Mouse (Mus musculus) kidney, adult 2 months (tissue): ENCODE measurements around the gene Slc9c1. TPM values are rescaled to one million over a fixed set of nuclear protein-coding genes. Genes with fewer than 3 reads are reported as not detected.

Source experiments
- DNase-seq: peaks from one replicate; pipeline ENCODE4 v3.0.0; 2021
- H3K27ac ChIP-seq: fragments of 200-500 bp; 2 replicates; pipeline ENCODE4 v1.5.1; 2012; ENCODE audit warnings: low read depth, low read length, control low read depth, inconsistent platforms; ENCODE audit not compliant: insufficient read depth
- H3K27me3 ChIP-seq: fragments of 200-500 bp; replicated peaks from 2 replicates; pipeline ENCODE4 v1.6.1; 2012; ENCODE audit warnings: mild to moderate bottlenecking, moderate library complexity, low read length, inconsistent platforms; ENCODE audit not compliant: control insufficient read depth, insufficient read depth
- H3K36me3 ChIP-seq: fragments of 200-500 bp; 2 replicates; pipeline ENCODE4 v1.6.1; 2012; ENCODE audit warnings: mild to moderate bottlenecking, moderate library complexity, low read length, inconsistent platforms; ENCODE audit not compliant: control insufficient read depth, insufficient read depth
- H3K4me1 ChIP-seq: fragments of 200-500 bp; 2 replicates; pipeline ENCODE4 v1.6.1; 2011; ENCODE audit warnings: low read length; ENCODE audit not compliant: control insufficient read depth, insufficient read depth
- H3K4me3 ChIP-seq: fragments of 200-500 bp; 2 replicates; pipeline ENCODE4 v1.5.1; 2011; ENCODE audit warnings: mild to moderate bottlenecking, low read depth, low read length, control low read depth; ENCODE audit not compliant: insufficient read depth
- CTCF ChIP-seq: fragments of 200-500 bp; conservative IDR thresholded peaks from 2 replicates; pipeline ENCODE4 v1.5.1; 2011; ENCODE audit warnings: low read depth, mild to moderate bottlenecking, control low read depth, low read length, moderate library complexity, mixed read lengths; ENCODE audit not compliant: insufficient read depth, insufficient read length
- POLR2A ChIP-seq: fragments of 200-500 bp; IDR thresholded peaks from one replicate; pipeline ENCODE4 v1.6.1; 2011; ENCODE audit warnings: low read depth, low read length, control low read depth
- WGBS: fragments of 180-500 bp; shearing (Covaris S2); methylation state at CpG from one replicate; pipeline ENCODE4 v1.1.7; 2018; 5-methylcytosine and 5-hydroxymethylcytosine counted together
- polyA plus RNA-seq: library from polyadenylated mRNA; depleted of rRNA; stranded (reverse); fragments of >200 nt; gene quantifications from 2 replicates; pipeline ENCODE4 v1.2.3, GENCODE M21; 2012

The Slc9c1 gene
- polyA plus RNA-seq, 1 experiment, result not detected

DNA sequence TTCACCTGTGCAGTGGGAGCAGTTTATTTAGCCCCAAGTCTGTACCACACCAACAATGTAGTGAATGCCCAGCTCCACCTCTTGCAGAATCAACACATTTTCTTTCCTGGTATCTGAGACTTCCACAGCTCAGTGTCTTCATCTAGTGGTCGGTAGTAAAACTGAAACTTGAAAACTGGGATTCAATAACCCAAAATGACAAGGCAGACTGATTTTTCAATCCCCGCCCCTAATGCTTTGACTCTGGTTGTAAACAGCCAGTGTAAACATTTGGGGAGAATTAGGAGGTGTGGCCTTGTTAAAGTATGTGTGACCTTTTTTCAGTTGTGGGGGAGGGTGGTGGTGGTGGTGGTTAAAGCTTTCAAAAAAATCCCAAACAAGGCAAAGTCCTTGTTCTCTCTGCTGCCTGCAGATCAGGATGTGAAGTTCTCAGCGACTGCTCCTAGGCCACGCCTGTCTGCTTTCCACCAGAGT is 73.4 kb downstream of the Slc9c1 start:
- Histone ChIP-seq H3K4me3 (no peak overlapping the region), H3K27me3 (no peaks in the 10 kb centered on the region), H3K27ac (peak overlapping the region; percentile 51; the same call in 1 of the 2 replicates), H3K36me3 (no peaks in the 10 kb centered on the region), H3K4me1 (peaks cover 2% of the 10 kb centered on the region; the same call in 1 of the 2 replicates)
- DNase-seq, result peak; percentile 59
- 14% methylated on average over 4 of the region's 4 CpGs for WGBS
- peak; percentile 35; the same call in 1 of the 2 replicates for TF ChIP-seq CTCF
- TF ChIP-seq POLR2A, result no peak

DNA sequence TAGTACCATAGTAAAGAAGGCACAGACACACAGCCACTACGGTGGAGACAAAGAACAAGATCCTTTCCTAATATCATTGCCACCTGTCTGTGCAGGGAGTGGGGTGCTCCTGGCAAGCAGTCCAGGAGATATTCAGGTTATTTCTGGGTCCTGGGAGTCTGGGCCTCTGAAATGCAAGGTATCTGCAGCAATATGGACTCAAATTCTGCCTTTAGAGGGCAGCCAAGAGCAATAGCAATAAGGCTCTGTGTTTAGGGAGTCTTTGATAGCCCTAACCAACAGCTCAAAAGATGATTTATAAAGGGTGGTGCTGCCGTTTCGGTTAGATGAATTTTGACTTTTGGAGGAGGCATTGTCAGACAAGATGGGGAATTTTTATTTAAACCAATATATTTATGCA is 74.2 kb downstream of the Slc9c1 start:
- WGBS, result 49% methylated on average over 3 of the region's 3 CpGs

DNA sequence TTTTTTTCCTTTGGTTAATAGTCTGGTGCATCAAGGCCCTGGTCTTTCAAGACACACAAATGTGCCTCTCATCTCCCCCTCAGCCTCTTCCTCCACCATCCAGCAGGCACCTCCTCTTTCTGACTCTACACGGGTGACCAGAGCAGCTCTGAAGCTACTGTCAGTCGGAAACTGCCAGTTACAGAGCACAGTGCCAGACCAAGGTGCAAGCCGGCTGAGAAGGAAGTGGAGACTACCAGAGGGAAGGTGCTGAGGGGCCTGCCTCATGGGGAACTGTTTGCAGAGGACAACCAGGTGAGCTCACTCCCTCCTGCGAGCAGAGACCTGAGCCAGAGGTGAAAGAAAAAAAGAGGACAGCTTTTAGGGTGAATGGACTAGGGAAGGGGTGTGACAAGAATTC is 75.2 kb downstream of the Slc9c1 start, which contains the start of gene Gcsam:
Gene Gcsam (plus strand): TSS at position 114 of the 400 bp plus-strand sequence.
- Histone ChIP-seq H3K4me1 (peaks cover 2% of the 10 kb centered on the region; the same call in 1 of the 2 replicates), H3K27me3 (no peaks in the 10 kb centered on the region), H3K27ac (no peak within 1 kb of the TSS), H3K4me3 (no peak within 1 kb of the TSS), H3K36me3 (no peaks in the 10 kb centered on the region)
- 71% methylated on average over 4 of the region's 4 CpGs for WGBS
- DNase-seq, result no peak
- no peak for TF ChIP-seq CTCF

More for the DNA sequence above, 74.2 kb downstream of the Slc9c1 start:
- no peaks in the 10 kb centered on the region for H3K36me3 ChIP-seq
- peak; percentile 52 for DNase-seq
- peak; percentile 36 for TF ChIP-seq CTCF
- TF ChIP-seq POLR2A, result no peak
- H3K4me3 ChIP-seq, result no peak overlapping the region
- H3K27ac ChIP-seq, result no peak overlapping the region
- H3K4me1 ChIP-seq, result peaks cover 2% of the 10 kb centered on the region; the same call in 1 of the 2 replicates
- H3K27me3 ChIP-seq, result no peaks in the 10 kb centered on the region

DNA sequence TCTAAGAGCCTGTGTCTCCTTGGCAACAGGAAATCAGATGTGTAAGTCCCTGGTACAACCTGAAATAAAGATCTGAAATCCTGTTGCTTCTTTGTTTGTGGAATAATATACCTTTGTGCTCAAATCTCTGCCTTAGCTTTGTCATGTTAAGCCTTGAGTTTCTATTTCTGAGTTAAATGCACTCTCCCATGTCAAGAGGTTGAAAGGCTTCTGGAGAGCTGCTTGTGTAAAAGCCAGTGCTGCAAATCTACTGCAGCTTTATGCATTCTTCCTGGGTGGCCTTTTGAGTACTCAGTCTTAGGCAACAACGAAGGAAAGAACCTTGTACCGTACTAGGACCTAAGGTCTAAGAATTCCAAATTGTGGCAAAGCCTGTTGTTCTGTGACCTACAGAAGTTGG is 78.1 kb downstream of the Slc9c1 start:
- 55% methylated on average over 2 of the region's 2 CpGs for WGBS
- DNase-seq, result no peak
- no peak overlapping the region for H3K4me3 ChIP-seq
- H3K27me3 ChIP-seq, result no peaks in the 10 kb centered on the region
- H3K4me1 ChIP-seq, result peaks cover 2% of the 10 kb centered on the region; the same call in 1 of the 2 replicates
- H3K27ac ChIP-seq, result no peak overlapping the region
- no peak for TF ChIP-seq POLR2A
- TF ChIP-seq CTCF, result no peak
- H3K36me3 ChIP-seq, result no peaks in the 10 kb centered on the region

DNA sequence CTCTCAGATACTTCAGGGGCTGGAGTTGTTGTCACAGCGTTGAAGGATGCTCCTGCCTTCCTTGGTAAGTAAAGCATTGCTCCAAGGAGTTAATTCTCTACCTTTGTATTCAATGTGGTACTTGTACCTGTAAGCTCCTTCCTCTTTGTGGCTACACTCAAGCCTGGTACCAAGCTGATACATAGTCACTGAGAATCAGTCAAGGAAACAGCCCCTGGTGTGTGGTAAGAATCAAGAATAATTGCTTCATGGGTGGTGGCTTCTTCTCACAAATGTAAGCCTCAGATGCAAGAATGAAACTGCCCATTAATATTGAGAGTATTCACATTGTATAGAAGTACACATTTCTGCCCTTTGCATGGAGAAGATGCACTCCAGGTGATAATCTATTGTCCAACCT is 80.8 kb downstream of the Slc9c1 start:
- Histone ChIP-seq H3K27me3 (no peaks in the 10 kb centered on the region), H3K4me1 (no peaks in the 10 kb centered on the region), H3K27ac (no peak overlapping the region), H3K4me3 (no peak overlapping the region), H3K36me3 (no peaks in the 10 kb centered on the region)
- no peak for TF ChIP-seq POLR2A
- TF ChIP-seq CTCF, result no peak
- WGBS, result 91% methylated on average over 1 of the region's 1 CpGs
- DNase-seq, result no peak

DNA sequence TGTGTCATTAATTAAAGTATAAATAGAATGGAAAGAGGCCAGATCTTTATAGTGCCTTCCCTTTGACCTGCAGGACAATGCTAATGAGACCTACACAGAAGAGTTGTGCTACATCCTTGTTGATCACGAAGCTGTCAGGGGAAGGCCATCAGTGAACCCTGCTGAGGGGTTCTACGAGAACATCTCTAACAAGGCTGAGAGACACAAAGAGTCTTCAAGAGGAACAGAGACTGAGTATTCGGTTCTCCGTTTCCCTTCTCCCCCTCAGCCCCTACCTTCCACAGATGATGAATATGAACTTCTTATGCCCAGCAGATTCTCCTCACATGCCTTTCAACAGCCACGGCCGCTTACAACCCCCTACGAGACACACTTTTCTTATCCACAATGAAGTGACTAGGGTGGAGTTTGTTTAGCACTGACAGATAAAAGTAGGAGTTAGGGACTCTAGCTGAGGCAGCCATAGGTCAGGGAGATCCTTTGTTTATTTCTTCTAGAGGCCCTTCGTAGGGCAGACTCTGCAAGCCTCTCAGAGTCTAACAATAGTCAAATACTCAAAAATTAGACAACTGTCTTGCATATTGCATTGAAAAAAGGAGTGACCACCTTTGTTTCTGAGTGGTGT is 84.8 kb downstream of the Slc9c1 start:
- Histone ChIP-seq H3K27ac (no peak overlapping the region), H3K4me1 (no peaks in the 10 kb centered on the region), H3K4me3 (no peak overlapping the region), H3K27me3 (no peaks in the 10 kb centered on the region), H3K36me3 (no peaks in the 10 kb centered on the region)
- 86% methylated on average over 8 of the region's 8 CpGs for WGBS
- TF ChIP-seq CTCF (no peak), POLR2A (no peak)
- DNase-seq, result no peak

DNA sequence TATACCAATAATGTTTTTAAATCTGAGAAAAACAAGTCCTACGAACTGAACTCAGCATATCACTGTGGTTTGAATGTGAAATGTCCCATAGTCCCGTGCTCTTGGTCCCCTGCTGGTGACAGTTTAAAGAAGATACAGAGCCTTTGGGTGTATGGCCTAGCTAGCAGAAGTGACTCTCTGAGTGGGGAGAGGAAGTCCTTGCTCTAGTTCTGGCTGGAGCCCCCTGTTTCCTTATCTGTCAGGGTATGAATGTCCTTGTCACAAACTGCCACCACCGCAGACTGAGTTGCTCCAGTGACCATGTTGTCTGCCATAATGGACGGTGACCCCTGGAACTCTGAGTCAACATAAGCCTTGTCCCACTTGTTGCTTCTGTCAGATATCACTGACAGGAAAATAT is 88.1 kb downstream of the Slc9c1 start:
- TF ChIP-seq CTCF, result no peak
- no peak for TF ChIP-seq POLR2A
- H3K27me3 ChIP-seq, result no peaks in the 10 kb centered on the region
- no peak overlapping the region for H3K4me3 ChIP-seq
- no peak for DNase-seq
- no peak overlapping the region for H3K27ac ChIP-seq
- no peaks in the 10 kb centered on the region for H3K4me1 ChIP-seq
- H3K36me3 ChIP-seq, result no peaks in the 10 kb centered on the region
- 86% methylated on average over 4 of the region's 4 CpGs for WGBS

DNA sequence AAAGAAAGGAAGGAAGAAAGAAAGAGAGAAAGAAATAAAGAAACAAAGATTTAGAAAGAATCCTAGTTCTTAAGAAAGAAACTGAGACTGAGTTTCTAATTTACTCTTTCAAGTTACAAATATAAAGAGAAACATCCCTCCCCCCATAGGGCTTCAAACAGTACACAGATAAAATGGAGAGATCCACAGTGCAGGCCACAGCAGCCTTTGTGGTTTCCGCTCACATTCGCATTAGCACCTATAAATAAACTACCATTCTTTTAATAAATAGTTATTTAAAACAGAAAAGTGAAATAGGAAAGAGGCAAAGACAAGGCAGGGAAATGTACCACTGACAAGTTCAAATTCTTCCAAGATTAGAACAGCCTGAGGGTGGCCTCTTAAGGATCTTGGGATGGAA is 89.7 kb downstream of the Slc9c1 start:
- no peak for DNase-seq
- no peaks in the 10 kb centered on the region for H3K4me1 ChIP-seq
- no peaks in the 10 kb centered on the region for H3K27me3 ChIP-seq
- TF ChIP-seq POLR2A (no peak), CTCF (no peak)
- no peak overlapping the region for H3K4me3 ChIP-seq
- no peaks in the 10 kb centered on the region for H3K36me3 ChIP-seq
- 70% methylated on average over 2 of the region's 2 CpGs for WGBS
- no peak overlapping the region for H3K27ac ChIP-seq
